In genomic region chr5:148935071-148935821, GRCm38 (mm10) we compare ENCODE assay signal across 15 mouse cellular contexts. TPM values are rescaled to one million over a fixed set of nuclear protein-coding genes. Genes with fewer than 3 reads are reported as not detected.
A peak's percentile ranks its signal among the peaks of the same experiment; 100 is the strongest.
DNase-seq lines count a peak whose midpoint lies in the region; ATAC-seq lines count a peak whose summit lies in the region.
"Had no signal": no experiment of that assay in that cellular context is flagged by ENCODE, and none has a peak within 500 bp of the region (broad histone marks: within the 10 kb centered on the region; RNA-seq: fewer than 3 reads in every experiment).

No protein-coding gene starts in this region.

- no peaks in the 10 kb centered on the region for H3K36me3 ChIP-seq in limb, embryonic 11.5 days (ENCODE audit: control insufficient read depth, insufficient read depth, low read length)
- H3K36me3 ChIP-seq in stomach, embryonic 15.5 days: no peaks in the 10 kb centered on the region
- H3K36me3 ChIP-seq: midbrain, embryonic 12.5 days had no signal

- H3K9ac ChIP-seq in limb, embryonic 11.5 days (ENCODE audit: low read length): no peak overlapping the region
- H3K9ac ChIP-seq in stomach, embryonic 15.5 days: no peak overlapping the region
- H3K9ac ChIP-seq: midbrain, embryonic 12.5 days had no signal

- H3K27ac ChIP-seq in limb, embryonic 11.5 days (replicated peaks; ENCODE audit: low read depth, low read length): no peak overlapping the region
- peak overlapping the region; percentile 26; the same call in 1 of the 2 replicates for H3K27ac ChIP-seq in stomach, embryonic 15.5 days
- H3K27ac ChIP-seq: heart, adult 2 months; hindbrain, postnatal 0 days; midbrain, embryonic 12.5 days had no signal

- no peaks in the 10 kb centered on the region for H3K27me3 ChIP-seq in limb, embryonic 11.5 days (ENCODE audit: control insufficient read depth, insufficient read depth, low read length)
- no peaks in the 10 kb centered on the region for H3K27me3 ChIP-seq in stomach, embryonic 15.5 days (replicated peaks)
- H3K27me3 ChIP-seq: midbrain, embryonic 12.5 days had no signal

- H3K9me3 ChIP-seq in limb, embryonic 11.5 days (ENCODE audit: control insufficient read depth, low read length): no peaks in the 10 kb centered on the region; the same call in 1 of the 2 replicates
- H3K9me3 ChIP-seq in stomach, embryonic 15.5 days: no peaks in the 10 kb centered on the region

- ATAC-seq in limb, embryonic 11.5 days (ENCODE audit: insufficient number of reproducible peaks, low FRiP score, low TSS enrichment, low read depth): 0 out of 2 replicates have a peak, but pooled peaks have one; percentile 51
- peak; percentile 83; the same call in 1 of the 2 replicates for ATAC-seq in stomach, embryonic 15.5 days (ENCODE audit: insufficient read depth, low FRiP score, low read depth)
- ATAC-seq: hindbrain, postnatal 0 days had no signal

- H3K4me2 ChIP-seq in limb, embryonic 11.5 days (ENCODE audit: low read depth, severe bottlenecking): no peak overlapping the region
- no peak overlapping the region for H3K4me2 ChIP-seq in stomach, embryonic 15.5 days
- H3K4me2 ChIP-seq: midbrain, embryonic 12.5 days had no signal

- no peak overlapping the region for H3K4me3 ChIP-seq in limb, embryonic 11.5 days (ENCODE audit: low read depth, low read length)
- H3K4me3 ChIP-seq in stomach, embryonic 15.5 days (replicated peaks): no peak overlapping the region
- H3K4me3 ChIP-seq: heart, adult 2 months; midbrain, embryonic 12.5 days had no signal

- peaks cover 19% of the 10 kb centered on the region for H3K4me1 ChIP-seq in limb, embryonic 11.5 days (ENCODE audit: control insufficient read depth, insufficient read depth, low read length)
- peaks cover 6% of the 10 kb centered on the region; the same call in 1 of the 2 replicates for H3K4me1 ChIP-seq in stomach, embryonic 15.5 days

- peak; percentile 37 for DNase-seq in embryo, embryonic 11 days
- DNase-seq in embryo, embryonic 9.5 days (ENCODE audit: extremely low spot score): no peak
- DNase-seq in spleen, postnatal 36 days (ENCODE audit: low spot score in 2 of 2): peak; percentile 34 to 57
- no peak for DNase-seq in spleen, postnatal 14 days (ENCODE audit: low spot score in 2 of 2)
- DNase-seq in limb, embryonic 11.5 days (ENCODE audit: low spot score): no peak
- DNase-seq in thymus, postnatal 14 days: no peak
- DNase-seq in gastrocnemius, postnatal 4 days (ENCODE audit: low spot score in 2 of 2): no peak
- DNase-seq: cerebellum, adult 9-11 months; heart, adult 2 months had no signal

- 26% methylated on average over 7 of the region's 7 CpGs for WGBS in limb, embryonic 11.5 days
- WGBS in stomach, embryonic 15.5 days: 53% methylated on average over 7 of the region's 7 CpGs

RNA-seq across cellular contexts. Expression of gene Katnal1, which starts 6.1 kb away (rescaled TPM):
- polyA plus RNA-seq in limb, embryonic 11.5 days (2014; fragmentation: Nextera tagmentation; extraction: Ambion mirVana): 23.1 and 24.2 TPM in 2 replicates
- polyA plus RNA-seq in stomach, embryonic 15.5 days (2015; fragmentation: Nextera tagmentation; extraction: Ambion mirVana): 12.0 and 12.2 TPM in 2 replicates
- 10 to 100 TPM; 10.4 to 12.4 TPM for total RNA-seq in gastrocnemius, postnatal 4 days (2021)

RNA-seq across cellular contexts. Expression of gene Gm42791, which starts 59.7 kb away (rescaled TPM):
- 1.9 TPM in 1 of 2 replicates, not detected in the other for polyA plus RNA-seq in limb, embryonic 11.5 days (2014; fragmentation: Nextera tagmentation; extraction: Ambion mirVana)
- polyA plus RNA-seq in stomach, embryonic 15.5 days (2015; fragmentation: Nextera tagmentation; extraction: Ambion mirVana): 0.67 and 0.80 TPM in 2 replicates
- 1 to 10 TPM; 1.5 to 3.6 TPM for total RNA-seq in gastrocnemius, postnatal 4 days (2021)
- total RNA-seq: hindbrain, postnatal 0 days; liver, adult 2 months had no signal
- polyA plus RNA-seq: forebrain, embryonic 11.5 days; heart, adult 2 months; liver, adult 2 months; spleen, adult 2 months had no signal

Comparison
In these comparisons a context has a peak if more than half of its experiments do, and no peak if none do; other contexts are left out.
1. DNase-seq: peak in embryo, embryonic 11 days (single experiment) and spleen, postnatal 36 days (2 of 2); none in embryo, embryonic 9.5 days (single experiment), spleen, postnatal 14 days (0 of 2), limb, embryonic 11.5 days (single experiment), thymus, postnatal 14 days (single experiment) and gastrocnemius, postnatal 4 days (0 of 2).